16 mouse cellular contexts compared by ENCODE assay signal in genomic region chr8:74971636-74972035, GRCm38 (mm10).
"Had no signal": no experiment of that assay in that cellular context is flagged by ENCODE, and none has a peak within 500 bp of the region (broad histone marks: within the 10 kb centered on the region; RNA-seq: fewer than 3 reads in every experiment).

No protein-coding gene starts in this region.

- DNase-seq: retina, postnatal 1 day; right cerebral cortex, adult 18-20 months; right cerebral cortex, postnatal 14 days; right cerebral cortex, postnatal 25 days; right cerebral cortex, postnatal 4 days; spleen, adult 18-20 months; thymus, adult 18-20 months; thymus, adult 2 months; thymus, postnatal 14 days; thymus, postnatal 25 days; thymus, postnatal 36 days; thymus, postnatal 4 days had no signal

- H3K4me3 ChIP-seq: neural tube, embryonic 13.5 days; neural tube, embryonic 15.5 days; stomach, embryonic 15.5 days had no signal

- H3K4me1 ChIP-seq: stomach, embryonic 15.5 days had no signal

- H3K9ac ChIP-seq: neural tube, embryonic 13.5 days; neural tube, embryonic 15.5 days; stomach, embryonic 15.5 days had no signal

- H3K27ac ChIP-seq: neural tube, embryonic 13.5 days; neural tube, embryonic 15.5 days; stomach, embryonic 15.5 days; stomach, postnatal 0 days had no signal

- H3K36me3 ChIP-seq: neural tube, embryonic 13.5 days; neural tube, embryonic 15.5 days; stomach, embryonic 15.5 days had no signal

- H3K4me2 ChIP-seq: neural tube, embryonic 13.5 days; neural tube, embryonic 15.5 days; stomach, embryonic 15.5 days had no signal

- H3K9me3 ChIP-seq: neural tube, embryonic 13.5 days; neural tube, embryonic 15.5 days; stomach, embryonic 15.5 days had no signal

- H3K27me3 ChIP-seq: neural tube, embryonic 15.5 days; stomach, embryonic 15.5 days had no signal
